Mouse (Mus musculus): ENCODE results near the gene F5.

DNA sequence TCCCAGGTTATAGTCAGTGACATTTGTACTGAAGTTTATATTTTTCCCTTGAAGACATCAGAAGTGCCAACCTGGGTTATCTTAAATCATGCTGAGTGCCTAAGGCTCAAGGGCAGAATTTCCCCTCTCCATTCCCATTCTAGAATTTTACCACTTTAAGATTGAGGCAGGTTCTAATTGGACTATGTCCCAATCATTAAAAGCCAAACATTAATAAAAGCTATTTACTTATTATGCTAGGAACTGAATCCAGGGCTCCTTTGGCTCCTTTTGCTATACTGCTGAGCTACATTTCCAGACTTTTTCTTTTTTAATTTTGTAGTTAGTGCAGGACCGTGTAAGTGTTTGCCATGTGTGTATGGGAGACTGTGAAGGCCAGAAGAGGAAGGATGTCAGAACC, 99.8 kb downstream of the F5 start:
- TF ChIP-seq CTCF (IDR thresholded peaks at IDR 0.05; ENCODE audit: borderline replicate concordance, control insufficient read depth, extremely low read depth, insufficient read depth, low read length, poor library complexity) = no peak
- TF ChIP-seq POLR2A (IDR thresholded peaks at IDR 0.05; ENCODE audit: control insufficient read depth, extremely low read depth, insufficient read depth, low read length, poor library complexity) = no peak

Measured in thymus, adult 2 months (tissue).